Mouse (Mus musculus) stomach, postnatal 0 days (tissue): ENCODE data around the gene Psma5. TPM values are rescaled to one million over a fixed set of nuclear protein-coding genes. Genes with fewer than 3 reads are reported as not detected.

Source experiments
- ATAC-seq: fragments of 200-750 bp; cut with Nextera tagmentation; 2 replicates; pipeline ENCODE4 v1.8.0; 2017; ENCODE audit not compliant: low FRiP score, low TSS enrichment
- DNase-seq: peaks from one replicate; pipeline ENCODE4 v3.0.0-alpha.2; 2016; ENCODE audit warnings: low spot score
- H3K27ac ChIP-seq: fragments of 300-500 bp; sonication (generic); replicated peaks from 2 replicates; pipeline ENCODE4 v1.5.1; 2014; ENCODE audit warnings: mild to moderate bottlenecking, control low read depth
- H3K27me3 ChIP-seq: fragments of 300-500 bp; sonication (generic); 2 replicates; pipeline ENCODE4 v1.6.1; 2014; ENCODE audit warnings: low read length; ENCODE audit not compliant: control insufficient read depth, insufficient read depth
- H3K36me3 ChIP-seq: fragments of 300-500 bp; sonication (generic); 2 replicates; pipeline ENCODE4 v1.6.1; 2014; ENCODE audit warnings: low read length, mixed read lengths; ENCODE audit not compliant: control insufficient read depth, insufficient read depth
- H3K4me1 ChIP-seq: fragments of 300-500 bp; sonication (generic); replicated peaks from 2 replicates; pipeline ENCODE4 v1.6.1; 2014; ENCODE audit warnings: antibody characterized with exemption; ENCODE audit not compliant: control insufficient read depth, insufficient read depth
- H3K4me2 ChIP-seq: fragments of 300-500 bp; sonication (generic); replicated peaks from 2 replicates; pipeline ENCODE4 v1.6.1; 2014; ENCODE audit warnings: low read depth, mild to moderate bottlenecking, control low read depth, moderate library complexity
- H3K4me3 ChIP-seq: fragments of 300-500 bp; sonication (generic); 2 replicates; pipeline ENCODE4 v1.5.1; 2014; ENCODE audit warnings: low read depth, low read length, control low read depth
- H3K9ac ChIP-seq: fragments of 300-500 bp; sonication (generic); 2 replicates; pipeline ENCODE4 v1.6.1; 2014; ENCODE audit warnings: mild to moderate bottlenecking, low read length, control low read depth, mixed read lengths
- H3K9me3 ChIP-seq: fragments of 300-500 bp; sonication (generic); 2 replicates; pipeline ENCODE4 v1.6.1; 2016; ENCODE audit warnings: low read length; ENCODE audit not compliant: control insufficient read depth
- CTCF ChIP-seq: IDR thresholded peaks from 2 replicates; pipeline ENCODE4 v1.5.1; 2016; ENCODE audit warnings: antibody characterized with exemption, low read depth, mild to moderate bottlenecking, moderate library complexity
- EP300 ChIP-seq: optimal IDR thresholded peaks from 2 replicates; pipeline ENCODE3; 2016; ENCODE audit warnings: antibody characterized with exemption
- WGBS: fragments of 180-500 bp; shearing (Covaris S2); extraction: QIAGEN DNeasy Blood & Tissue Kit; methylation state at CpG from one replicate; pipeline ENCODE4 v1.1.7; 2014; 5-methylcytosine and 5-hydroxymethylcytosine counted together
- polyA plus RNA-seq: library from polyadenylated mRNA; unstranded; fragments of >200 nt; fragmentation: Nextera tagmentation; extraction: Ambion mirVana; gene quantifications from 2 replicates; pipeline ENCODE4 v1.2.1, GENCODE M21; 2015

Gene Psma5
- polyA plus RNA-seq, 1 experiment from 2014 or later: 166 TPM

DNA sequence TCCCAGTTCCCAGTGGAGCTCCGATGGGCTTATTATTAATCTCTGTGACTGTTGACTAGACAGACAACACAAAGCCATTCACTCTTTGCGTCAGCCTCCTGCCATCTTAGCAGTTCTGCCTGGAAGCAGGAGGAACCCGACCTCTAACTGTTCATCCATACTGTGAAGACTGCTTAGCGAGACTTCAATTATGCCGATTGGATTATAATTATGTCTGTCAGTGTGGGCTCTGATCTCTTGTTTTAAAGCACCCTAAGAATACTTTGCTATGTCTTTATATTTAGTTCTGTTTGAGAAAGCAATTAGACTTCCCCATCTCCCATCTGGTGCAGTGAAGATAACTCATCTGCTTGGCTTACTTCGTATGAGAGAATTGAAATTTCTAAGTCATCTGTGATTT, 50.8 kb downstream of the Psma5 start:
- DNase-seq: no peak
- Histone ChIP-seq H3K4me3 (no peak overlapping the region), H3K4me2 (no peak overlapping the region), H3K27me3 (no peaks in the 10 kb centered on the region), H3K27ac (no peak overlapping the region), H3K9me3 (no peaks in the 10 kb centered on the region), H3K4me1 (peaks cover 4% of the 10 kb centered on the region; the same call in 1 of the 2 replicates), H3K36me3 (no peaks in the 10 kb centered on the region), H3K9ac (no peak overlapping the region)
- 78% methylated on average over 6 of the region's 6 CpGs for WGBS
- TF ChIP-seq EP300: no peak
- ATAC-seq: no peak

GRCm38 (mm10) chr3:108310921-108311341, 54.2 kb downstream of the Psma5 start:
- no peak for DNase-seq
- TF ChIP-seq EP300 (no peak), CTCF (no peak)
- H3K27ac ChIP-seq: no peak overlapping the region

GRCm38 (mm10) chr3:108311688-108312087, 55.0 kb downstream of the Psma5 start:
- TF ChIP-seq CTCF (no peak), EP300 (no peak)
- ATAC-seq (no peak), DNase-seq (no peak)
- H3K9me3 ChIP-seq: no peaks in the 10 kb centered on the region
- no peak overlapping the region for H3K4me3 ChIP-seq
- 68% methylated on average over 4 of the region's 4 CpGs for WGBS
- H3K27ac ChIP-seq: no peak overlapping the region
- no peaks in the 10 kb centered on the region for H3K36me3 ChIP-seq
- H3K9ac ChIP-seq: no peak overlapping the region
- H3K27me3 ChIP-seq: no peaks in the 10 kb centered on the region
- no peak overlapping the region for H3K4me2 ChIP-seq
- peaks cover 4% of the 10 kb centered on the region; the same call in 1 of the 2 replicates for H3K4me1 ChIP-seq

More at GRCm38 (mm10) chr3:108310921-108311341, 54.2 kb downstream of the Psma5 start:
- Histone ChIP-seq H3K4me1 (peaks cover 4% of the 10 kb centered on the region; the same call in 1 of the 2 replicates), H3K9ac (no peak overlapping the region), H3K4me3 (no peak overlapping the region), H3K4me2 (no peak overlapping the region), H3K9me3 (no peaks in the 10 kb centered on the region), H3K27me3 (no peaks in the 10 kb centered on the region), H3K36me3 (no peaks in the 10 kb centered on the region)
- ATAC-seq: no peak

DNA sequence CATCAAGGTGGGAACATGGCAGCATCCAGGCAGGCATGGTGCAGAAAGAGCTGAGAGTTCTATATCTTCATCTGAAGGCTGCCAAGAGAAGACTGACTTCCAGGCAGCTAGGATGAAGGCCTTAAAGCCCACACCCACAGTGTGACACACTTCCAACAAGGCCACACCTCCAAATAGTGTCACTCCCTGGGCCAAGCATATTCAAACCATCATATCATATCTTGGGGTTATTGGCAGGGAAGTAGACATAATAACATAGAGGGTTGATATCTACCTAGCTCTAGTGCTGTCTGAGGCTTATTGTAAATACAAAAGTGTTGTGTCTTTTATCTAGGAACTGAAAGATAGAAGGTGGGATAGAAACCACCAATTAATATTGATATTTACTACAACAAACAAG, 55.7 kb downstream of the Psma5 start:
- peaks cover 4% of the 10 kb centered on the region; the same call in 1 of the 2 replicates for H3K4me1 ChIP-seq
- no peak overlapping the region for H3K9ac ChIP-seq
- no peaks in the 10 kb centered on the region for H3K36me3 ChIP-seq
- ATAC-seq (peak; percentile 72; the same call in 1 of the 2 replicates), DNase-seq (no peak)
- no peak overlapping the region for H3K4me3 ChIP-seq
- no peaks in the 10 kb centered on the region for H3K9me3 ChIP-seq
- TF ChIP-seq CTCF (no peak), EP300 (no peak)
- H3K27ac ChIP-seq: no peak overlapping the region
- H3K27me3 ChIP-seq: no peaks in the 10 kb centered on the region
- H3K4me2 ChIP-seq: no peak overlapping the region

GRCm38 (mm10) chr3:108313138-108313537, 56.4 kb downstream of the Psma5 start:
- no peak for TF ChIP-seq CTCF
- no peak for TF ChIP-seq EP300
- H3K36me3 ChIP-seq: no peaks in the 10 kb centered on the region
- no peak overlapping the region for H3K4me3 ChIP-seq
- WGBS: 75% methylated on average over 4 of the region's 4 CpGs
- H3K4me1 ChIP-seq: peaks cover 4% of the 10 kb centered on the region; the same call in 1 of the 2 replicates
- ATAC-seq (no peak), DNase-seq (no peak)
- no peaks in the 10 kb centered on the region for H3K9me3 ChIP-seq
- H3K9ac ChIP-seq: no peak overlapping the region
- no peak overlapping the region for H3K27ac ChIP-seq
- no peaks in the 10 kb centered on the region for H3K27me3 ChIP-seq
- no peak overlapping the region for H3K4me2 ChIP-seq

DNA sequence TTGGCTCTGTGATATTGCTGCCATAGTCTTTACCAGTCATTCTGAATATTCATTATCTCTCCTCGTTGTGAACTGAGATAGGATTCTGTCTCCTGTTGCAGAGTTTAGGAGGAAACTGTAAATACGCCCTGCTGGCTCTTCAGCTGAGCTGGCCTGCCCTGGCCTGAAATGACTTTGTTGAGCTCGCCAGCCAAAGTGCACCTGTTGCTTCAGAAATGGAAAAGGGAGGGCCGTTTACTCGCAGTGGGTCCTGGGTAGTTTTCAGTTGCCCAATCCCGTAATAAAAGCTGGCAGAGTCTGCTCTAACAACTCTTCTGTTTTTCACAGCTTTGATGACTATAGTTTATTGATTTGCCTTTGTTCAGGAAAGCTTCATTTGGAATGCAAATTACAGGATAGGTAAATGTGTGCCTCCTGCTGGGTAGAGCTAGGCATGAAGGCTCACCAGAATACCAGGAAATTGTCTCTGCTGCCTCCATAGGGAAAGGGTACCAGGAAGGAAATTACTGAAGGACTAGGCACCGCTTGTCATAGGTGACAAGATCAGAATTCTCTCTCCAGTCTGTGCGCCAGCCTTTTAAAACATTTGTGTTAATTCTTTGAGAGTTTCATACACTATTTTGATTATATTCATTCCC, 57.4 kb downstream of the Psma5 start:
- ATAC-seq (no peak), DNase-seq (no peak)

More for the DNA sequence above, 57.4 kb downstream of the Psma5 start:
- TF ChIP-seq EP300: no peak
- TF ChIP-seq CTCF: peak; percentile 40
- Histone ChIP-seq H3K36me3 (no peaks in the 10 kb centered on the region), H3K4me2 (no peak overlapping the region), H3K9ac (no peak overlapping the region), H3K4me3 (no peak overlapping the region), H3K27me3 (no peaks in the 10 kb centered on the region), H3K9me3 (no peaks in the 10 kb centered on the region), H3K27ac (no peak overlapping the region), H3K4me1 (peaks cover 4% of the 10 kb centered on the region; the same call in 1 of the 2 replicates)
- WGBS: 53% methylated on average over 8 of the region's 8 CpGs
